Mouse (Mus musculus) testis, adult 2 months (tissue): ENCODE measurements around the gene Naf1. TPM values are rescaled to one million over a fixed set of nuclear protein-coding genes. Genes with fewer than 3 reads are reported as not detected.

Source experiments
- H3K27ac ChIP-seq: fragments of 200-500 bp; 2 replicates; pipeline ENCODE4 v1.5.1; 2012; ENCODE audit warnings: low read depth, low read length; ENCODE audit not compliant: control insufficient read depth, insufficient read depth
- H3K27me3 ChIP-seq: fragments of 200-500 bp; 2 replicates; pipeline ENCODE4 v1.6.1; 2012; ENCODE audit warnings: mild to moderate bottlenecking, low read length, moderate library complexity; ENCODE audit not compliant: control insufficient read depth, insufficient read depth
- H3K36me3 ChIP-seq: fragments of 200-500 bp; 2 replicates; pipeline ENCODE4 v1.6.1; 2012; ENCODE audit warnings: mild to moderate bottlenecking, low read length; ENCODE audit not compliant: control insufficient read depth, insufficient read depth
- H3K4me1 ChIP-seq: fragments of 200-500 bp; 2 replicates; pipeline ENCODE4 v1.6.1; 2012; ENCODE audit warnings: low read length; ENCODE audit not compliant: control insufficient read depth, insufficient read depth
- H3K4me3 ChIP-seq: fragments of 200-500 bp; 2 replicates; pipeline ENCODE4 v1.5.1; 2012; ENCODE audit warnings: low read depth, mild to moderate bottlenecking, low read length, moderate library complexity, mixed read lengths; ENCODE audit not compliant: control insufficient read depth
- CTCF ChIP-seq: fragments of 200-500 bp; IDR thresholded peaks from 2 replicates; pipeline ENCODE4 v1.5.1; 2012; ENCODE audit warnings: low read depth, mild to moderate bottlenecking, inconsistent platforms, low read length, moderate library complexity; ENCODE audit not compliant: control insufficient read depth, insufficient read depth, insufficient replicate concordance
- POLR2A ChIP-seq: fragments of 200-500 bp; IDR thresholded peaks from 2 replicates; pipeline ENCODE4 v1.6.1; 2012; ENCODE audit warnings: low read depth, mild to moderate bottlenecking, inconsistent platforms, low read length, moderate library complexity; ENCODE audit not compliant: control insufficient read depth
- polyA plus RNA-seq: library from polyadenylated mRNA; depleted of rRNA; stranded (reverse); fragments of >200 nt; gene quantifications from 2 replicates; pipeline ENCODE4 v1.2.3, GENCODE M21; 2012; rRNA removed

Gene Naf1
- polyA plus RNA-seq: 9.7 and 9.9 TPM in 2 replicates

- Histone ChIP-seq H3K4me3 (peak within 1 kb of the TSS; percentile 91), H3K36me3 (no peaks in the 10 kb centered on the region), H3K27me3 (no peaks in the 10 kb centered on the region), H3K4me1 (peaks cover 4% of the 10 kb centered on the region), H3K27ac (peak within 1 kb of the TSS; percentile 76)
- TF ChIP-seq POLR2A (peak; percentile 74), CTCF (no peak)
These were observed at the start of gene Naf1 for GRCm38 (mm10) chr8:66860023-66860422. Naf1 (plus strand) TSS chr8:66860217.

- Histone ChIP-seq H3K4me1 (peaks cover 4% of the 10 kb centered on the region), H3K4me3 (peak overlapping the region; percentile 91), H3K27ac (peak overlapping the region; percentile 65; the same call in 1 of the 2 replicates), H3K36me3 (no peaks in the 10 kb centered on the region), H3K27me3 (no peaks in the 10 kb centered on the region)
- TF ChIP-seq CTCF (no peak), POLR2A (no peak)
These were observed 1.0 kb downstream of the Naf1 start for GRCm38 (mm10) chr8:66860921-66861588.

GRCm38 (mm10) chr8:66861589-66862500, 1.8 kb downstream of the Naf1 start:
- Histone ChIP-seq H3K4me3 (peak overlapping the region; percentile 91), H3K36me3 (no peaks in the 10 kb centered on the region), H3K27ac (no peak overlapping the region), H3K27me3 (no peaks in the 10 kb centered on the region), H3K4me1 (peaks cover 4% of the 10 kb centered on the region)
- TF ChIP-seq POLR2A (no peak), CTCF (no peak)

- Histone ChIP-seq H3K27ac (no peak overlapping the region), H3K27me3 (no peaks in the 10 kb centered on the region), H3K4me1 (peaks cover 4% of the 10 kb centered on the region), H3K36me3 (no peaks in the 10 kb centered on the region), H3K4me3 (no peak overlapping the region)
- no peak for TF ChIP-seq POLR2A
- TF ChIP-seq CTCF: no peak
These were observed 3.7 kb downstream of the Naf1 start for GRCm38 (mm10) chr8:66863761-66864160.

- H3K4me1 ChIP-seq: peaks cover 4% of the 10 kb centered on the region
- H3K27ac ChIP-seq: no peak overlapping the region
- TF ChIP-seq POLR2A (no peak), CTCF (no peak)
These were observed 5.1 kb downstream of the Naf1 start for GRCm38 (mm10) chr8:66865120-66865519.

GRCm38 (mm10) chr8:66867679-66868078, 7.7 kb downstream of the Naf1 start:
- Histone ChIP-seq H3K27ac (no peak overlapping the region), H3K4me1 (no peaks in the 10 kb centered on the region), H3K27me3 (no peaks in the 10 kb centered on the region), H3K36me3 (no peaks in the 10 kb centered on the region), H3K4me3 (no peak overlapping the region)
- TF ChIP-seq CTCF (no peak), POLR2A (no peak)

More at GRCm38 (mm10) chr8:66865120-66865519, 5.1 kb downstream of the Naf1 start:
- no peaks in the 10 kb centered on the region for H3K36me3 ChIP-seq
- no peak overlapping the region for H3K4me3 ChIP-seq
- no peaks in the 10 kb centered on the region for H3K27me3 ChIP-seq
